Comparison of ENCODE assay signal across 17 mouse cellular contexts in the genomic region with DNA sequence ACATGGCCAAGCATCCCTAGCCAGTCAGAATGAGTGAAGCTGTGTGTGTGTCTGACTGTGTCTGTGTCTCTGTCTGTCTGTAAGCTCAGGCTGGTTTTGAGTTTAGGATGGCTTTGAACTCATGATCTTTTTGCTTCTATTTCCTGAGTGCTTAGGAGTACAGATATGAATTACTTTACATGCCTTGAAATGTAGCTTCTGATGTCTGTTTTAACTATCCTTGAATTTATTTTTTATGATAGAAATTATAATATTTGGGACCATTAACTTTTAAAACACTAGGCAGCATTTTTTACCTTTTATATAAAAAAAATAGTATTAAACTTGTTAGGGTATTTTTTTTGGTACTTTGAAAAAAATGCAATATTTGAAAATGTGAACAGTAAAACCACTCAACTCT.
"Had no signal": no experiment of that assay in that cellular context is flagged by ENCODE, and none has a peak within 500 bp of the region (broad histone marks: within the 10 kb centered on the region; RNA-seq: fewer than 3 reads in every experiment).

No protein-coding gene starts in this region.

- H3K4me2 ChIP-seq: limb, embryonic 13.5 days; lung, embryonic 14.5 days; midbrain, embryonic 12.5 days; midbrain, embryonic 15.5 days; neural tube, embryonic 12.5 days; neural tube, embryonic 15.5 days had no signal

- H3K4me3 ChIP-seq: layer of hippocampus, adult 2 months; limb, embryonic 10.5 days; limb, embryonic 13.5 days; midbrain, embryonic 12.5 days; midbrain, embryonic 15.5 days; neural tube, embryonic 12.5 days; neural tube, embryonic 15.5 days had no signal

- ATAC-seq: intestine, postnatal 0 days; lung, postnatal 0 days; midbrain, embryonic 15.5 days had no signal

- H3K9me3 ChIP-seq: limb, embryonic 10.5 days; limb, embryonic 13.5 days; midbrain, embryonic 12.5 days; midbrain, embryonic 15.5 days; neural tube, embryonic 12.5 days; neural tube, embryonic 15.5 days had no signal

- H3K4me1 ChIP-seq: limb, embryonic 10.5 days; limb, embryonic 13.5 days; neural tube, embryonic 12.5 days had no signal

- DNase-seq: kidney, adult 2 months; kidney, postnatal 25 days; layer of hippocampus, adult 9-11 months; lung, embryonic 14.5 days; thymus, adult 18-20 months; thymus, postnatal 36 days had no signal

- H3K27me3 ChIP-seq: limb, embryonic 13.5 days; midbrain, embryonic 12.5 days; midbrain, embryonic 15.5 days; neural tube, embryonic 12.5 days; neural tube, embryonic 15.5 days had no signal

- H3K9ac ChIP-seq: limb, embryonic 13.5 days; lung, embryonic 14.5 days; midbrain, embryonic 12.5 days; midbrain, embryonic 15.5 days; neural tube, embryonic 12.5 days; neural tube, embryonic 15.5 days had no signal

- H3K27ac ChIP-seq: kidney, postnatal 0 days; layer of hippocampus, adult 2 months; limb, embryonic 10.5 days; limb, embryonic 13.5 days; macrophage; midbrain, embryonic 12.5 days; midbrain, embryonic 15.5 days; neural tube, embryonic 12.5 days; neural tube, embryonic 15.5 days had no signal
